Mouse (Mus musculus) heart, embryonic 11.5 days (tissue): Measurements from ENCODE around the gene Ifit1. TPM values are rescaled to one million over a fixed set of nuclear protein-coding genes. Genes with fewer than 3 reads are reported as not detected.

ENCODE experiments used
- ATAC-seq: fragments of 200-750 bp; cut with Nextera tagmentation; replicated peaks from 2 replicates; pipeline ENCODE4 v1.8.0; 2017; ENCODE audit warnings: moderate library complexity; ENCODE audit not compliant: insufficient number of reproducible peaks, low FRiP score, low TSS enrichment
- H3K27ac ChIP-seq: fragments of 300-500 bp; sonication (generic); 2 replicates; pipeline ENCODE4 v1.5.1; 2014; ENCODE audit warnings: mild to moderate bottlenecking, low read depth, low read length
- H3K27me3 ChIP-seq: fragments of 300-500 bp; sonication (generic); 2 replicates; pipeline ENCODE4 v1.6.1; 2014; ENCODE audit warnings: mild to moderate bottlenecking, low read length, mixed read lengths; ENCODE audit not compliant: control insufficient read depth, insufficient read depth
- H3K36me3 ChIP-seq: fragments of 300-500 bp; sonication (generic); 2 replicates; pipeline ENCODE4 v1.6.1; 2014; ENCODE audit warnings: mild to moderate bottlenecking, low read length, moderate library complexity, mixed read lengths; ENCODE audit not compliant: control insufficient read depth, insufficient read depth
- H3K4me1 ChIP-seq: fragments of 300-500 bp; sonication (generic); 2 replicates; pipeline ENCODE4 v1.6.1; 2014; ENCODE audit warnings: low read length; ENCODE audit not compliant: control insufficient read depth, insufficient read depth
- H3K4me2 ChIP-seq: fragments of 300-500 bp; sonication (generic); 2 replicates; pipeline ENCODE4 v1.6.1; 2014; ENCODE audit warnings: mild to moderate bottlenecking, moderate library complexity
- H3K4me3 ChIP-seq: fragments of 300-500 bp; sonication (generic); 2 replicates; pipeline ENCODE4 v1.5.1; 2014; ENCODE audit warnings: low read depth, low read length
- H3K9ac ChIP-seq: fragments of 300-500 bp; sonication (generic); 2 replicates; pipeline ENCODE4 v1.6.1; 2014; ENCODE audit warnings: mild to moderate bottlenecking, low read depth, low read length, moderate library complexity
- H3K9me3 ChIP-seq: fragments of 300-500 bp; sonication (generic); replicated peaks from 2 replicates; pipeline ENCODE4 v1.6.1; 2016; ENCODE audit warnings: low read length; ENCODE audit not compliant: control insufficient read depth
- WGBS: fragments of 180-500 bp; shearing (Covaris S2); extraction: QIAGEN DNeasy Blood & Tissue Kit; methylation state at CpG from one replicate; pipeline ENCODE4 v1.1.7; 2014; ENCODE audit not compliant: insufficient replicate concordance; 5-methylcytosine and 5-hydroxymethylcytosine counted together
- polyA plus RNA-seq: library from polyadenylated mRNA; unstranded; fragments of >200 nt; fragmentation: Nextera tagmentation; extraction: Ambion mirVana; gene quantifications from 2 replicates; pipeline ENCODE4 v1.2.1, GENCODE M21; 2014

The Ifit1 gene
- polyA plus RNA-seq, 1 experiment from 2014 or later, result 0.44 TPM

DNA sequence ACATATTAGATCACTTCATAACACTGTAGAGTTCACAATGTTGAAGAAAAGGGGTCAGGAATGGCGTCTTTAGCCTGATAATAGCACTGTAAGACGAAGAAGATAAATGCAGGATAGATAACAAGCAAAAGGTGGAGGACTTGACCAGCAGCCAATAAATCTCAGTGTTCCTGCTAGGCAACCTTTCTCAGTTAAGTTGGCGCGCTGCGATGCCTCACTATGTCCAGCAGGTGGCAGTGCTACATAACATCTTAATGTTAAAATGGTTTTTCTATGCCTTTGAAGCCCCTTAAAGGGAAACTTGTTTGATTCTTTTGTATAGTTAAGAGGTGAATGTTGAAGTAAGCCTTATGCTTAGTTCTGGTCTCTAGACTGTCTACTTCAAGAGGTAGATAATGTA is 25.5 kb downstream of the Ifit1 start:
- H3K36me3 ChIP-seq, result no peaks in the 10 kb centered on the region
- ATAC-seq, result no peak
- H3K27me3 ChIP-seq, result no peaks in the 10 kb centered on the region
- H3K4me2 ChIP-seq, result no peak overlapping the region
- WGBS, result 1% methylated on average over 5 of the region's 5 CpGs
- H3K4me1 ChIP-seq, result 0 out of 2 replicates have a peak, but pooled peaks cover 5% of the 10 kb centered on the region
- H3K4me3 ChIP-seq, result no peak overlapping the region
- no peak overlapping the region for H3K9ac ChIP-seq
- H3K9me3 ChIP-seq, result no peaks in the 10 kb centered on the region
- H3K27ac ChIP-seq, result no peak overlapping the region

DNA sequence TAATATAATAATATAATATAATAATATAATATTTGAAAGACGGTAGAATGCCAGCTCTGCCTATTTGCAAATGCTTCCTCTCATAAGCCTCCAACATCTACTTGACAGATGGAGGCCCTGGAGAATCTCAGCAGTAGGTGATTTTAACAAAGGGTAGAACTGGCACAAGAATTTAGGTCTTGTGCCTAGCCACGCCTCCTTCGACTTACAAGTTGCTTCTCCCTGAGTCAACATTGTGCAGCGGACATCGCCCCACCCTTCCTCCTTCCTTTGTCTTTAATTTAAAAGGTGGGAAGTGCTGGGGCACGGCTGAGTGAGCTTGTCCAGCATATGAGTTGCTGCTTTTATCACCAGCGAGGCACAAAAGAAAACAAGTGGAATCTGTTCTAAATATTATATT is 32.8 kb downstream of the Ifit1 start:
- WGBS, result 70% methylated on average over 7 of the region's 7 CpGs
- Histone ChIP-seq H3K9ac (no peak overlapping the region), H3K36me3 (no peaks in the 10 kb centered on the region), H3K9me3 (no peaks in the 10 kb centered on the region), H3K27ac (no peak overlapping the region), H3K27me3 (no peaks in the 10 kb centered on the region), H3K4me2 (no peak overlapping the region), H3K4me3 (no peak overlapping the region), H3K4me1 (no peaks in the 10 kb centered on the region)
- ATAC-seq, result no peak

DNA sequence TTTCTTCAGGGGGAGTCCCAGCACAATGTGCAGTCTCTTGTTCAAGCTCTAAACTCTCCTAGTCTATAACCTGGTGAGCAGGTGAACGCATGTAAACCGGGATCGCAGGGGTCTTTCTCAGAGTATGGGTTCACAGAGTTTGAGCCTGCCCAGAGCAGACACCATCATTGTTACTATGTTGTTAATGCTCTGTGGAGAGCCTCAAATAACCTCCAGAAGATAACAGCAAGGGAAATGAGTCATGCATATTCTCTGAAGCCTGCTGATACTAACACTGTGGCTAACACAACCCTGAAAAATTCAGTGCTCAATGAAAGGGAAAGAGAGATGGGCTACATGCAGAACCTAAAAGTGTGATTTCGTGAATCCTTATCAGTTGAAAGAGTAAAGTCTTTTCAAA is 37.8 kb downstream of the Ifit1 start:
- H3K4me3 ChIP-seq, result no peak overlapping the region
- 59% methylated on average over 4 of the region's 4 CpGs for WGBS
- H3K9me3 ChIP-seq, result no peaks in the 10 kb centered on the region
- no peak overlapping the region for H3K4me2 ChIP-seq
- H3K4me1 ChIP-seq, result no peaks in the 10 kb centered on the region
- no peak overlapping the region for H3K27ac ChIP-seq
- no peaks in the 10 kb centered on the region for H3K27me3 ChIP-seq
- H3K9ac ChIP-seq, result no peak overlapping the region
- H3K36me3 ChIP-seq, result no peaks in the 10 kb centered on the region
- ATAC-seq, result peak; percentile 55

DNA sequence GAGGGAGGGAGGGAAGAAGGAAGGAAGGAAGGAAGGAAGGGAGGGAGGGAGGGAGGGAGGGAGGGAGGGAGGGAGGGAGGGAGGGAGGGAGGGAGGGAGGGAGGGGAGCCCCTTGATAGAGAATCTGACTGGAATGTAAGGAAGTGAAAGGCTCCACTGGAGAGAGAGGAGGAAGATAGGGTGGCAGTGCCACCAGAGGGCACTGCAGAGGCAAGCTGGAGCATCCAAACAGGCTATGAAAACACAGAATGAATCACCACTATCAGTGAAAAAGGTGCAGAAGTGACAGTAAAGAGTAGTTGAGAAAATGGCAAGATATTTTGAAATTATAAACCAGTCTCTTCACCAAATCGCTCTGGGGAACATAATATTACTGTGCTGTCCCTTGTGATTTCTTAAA is 44.2 kb downstream of the Ifit1 start:
- WGBS, result 43% methylated on average over 1 of the region's 1 CpGs
- H3K4me3 ChIP-seq, result no peak overlapping the region
- no peak overlapping the region for H3K27ac ChIP-seq
- H3K27me3 ChIP-seq, result no peaks in the 10 kb centered on the region
- no peak overlapping the region for H3K9ac ChIP-seq
- H3K4me1 ChIP-seq, result no peaks in the 10 kb centered on the region
- H3K4me2 ChIP-seq, result no peak overlapping the region
- no peak for ATAC-seq
- H3K9me3 ChIP-seq, result no peaks in the 10 kb centered on the region
- H3K36me3 ChIP-seq, result no peaks in the 10 kb centered on the region

DNA sequence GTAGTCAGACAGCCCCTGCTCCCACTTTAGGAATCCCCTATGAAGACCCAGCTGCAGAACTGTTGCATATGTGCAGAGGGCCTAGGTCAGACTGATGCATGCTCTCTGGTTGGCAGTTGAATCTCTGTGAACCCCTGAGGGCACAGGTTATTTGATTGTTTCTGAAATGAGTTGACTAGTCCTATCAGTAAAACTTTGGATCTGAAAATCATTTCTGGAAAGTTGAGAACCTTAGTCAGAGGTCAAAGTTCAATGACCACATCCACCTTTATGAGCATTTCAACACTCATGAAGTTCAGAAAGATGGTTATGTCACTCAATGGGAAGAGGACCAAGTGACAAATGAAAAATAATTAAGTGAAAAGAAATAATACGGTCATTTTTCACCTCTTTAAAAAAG is 44.9 kb downstream of the Ifit1 start:
- Histone ChIP-seq H3K4me3 (no peak overlapping the region), H3K4me2 (no peak overlapping the region), H3K4me1 (no peaks in the 10 kb centered on the region), H3K27me3 (no peaks in the 10 kb centered on the region), H3K36me3 (no peaks in the 10 kb centered on the region), H3K9me3 (no peaks in the 10 kb centered on the region), H3K9ac (no peak overlapping the region), H3K27ac (no peak overlapping the region)
- WGBS, result 93% methylated on average over 1 of the region's 1 CpGs
- no peak for ATAC-seq

DNA sequence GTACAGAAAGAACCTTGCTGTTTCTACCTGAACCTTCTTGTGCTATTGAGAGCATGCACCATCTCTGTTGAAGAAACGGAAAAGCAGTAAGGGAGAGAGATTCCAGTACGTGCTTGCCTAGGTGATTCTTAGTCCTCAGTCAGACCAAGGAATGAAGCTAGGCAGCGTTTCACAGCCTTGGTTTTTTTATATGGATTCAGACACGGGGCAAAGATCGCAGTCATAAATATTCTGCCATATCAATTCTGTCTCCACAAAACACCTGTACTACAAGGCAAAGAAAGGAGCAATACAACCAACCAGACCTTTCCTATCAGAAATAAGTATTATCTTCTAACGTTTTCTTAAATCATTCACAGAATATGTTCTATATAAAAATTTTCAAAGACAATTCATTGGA is 50.7 kb downstream of the Ifit1 start:
- Histone ChIP-seq H3K9me3 (no peaks in the 10 kb centered on the region), H3K36me3 (no peaks in the 10 kb centered on the region), H3K27me3 (no peaks in the 10 kb centered on the region), H3K4me2 (no peak overlapping the region), H3K27ac (no peak overlapping the region), H3K4me1 (no peaks in the 10 kb centered on the region), H3K4me3 (no peak overlapping the region), H3K9ac (no peak overlapping the region)
- 82% methylated on average over 6 of the region's 6 CpGs for WGBS
- no peak for ATAC-seq

DNA sequence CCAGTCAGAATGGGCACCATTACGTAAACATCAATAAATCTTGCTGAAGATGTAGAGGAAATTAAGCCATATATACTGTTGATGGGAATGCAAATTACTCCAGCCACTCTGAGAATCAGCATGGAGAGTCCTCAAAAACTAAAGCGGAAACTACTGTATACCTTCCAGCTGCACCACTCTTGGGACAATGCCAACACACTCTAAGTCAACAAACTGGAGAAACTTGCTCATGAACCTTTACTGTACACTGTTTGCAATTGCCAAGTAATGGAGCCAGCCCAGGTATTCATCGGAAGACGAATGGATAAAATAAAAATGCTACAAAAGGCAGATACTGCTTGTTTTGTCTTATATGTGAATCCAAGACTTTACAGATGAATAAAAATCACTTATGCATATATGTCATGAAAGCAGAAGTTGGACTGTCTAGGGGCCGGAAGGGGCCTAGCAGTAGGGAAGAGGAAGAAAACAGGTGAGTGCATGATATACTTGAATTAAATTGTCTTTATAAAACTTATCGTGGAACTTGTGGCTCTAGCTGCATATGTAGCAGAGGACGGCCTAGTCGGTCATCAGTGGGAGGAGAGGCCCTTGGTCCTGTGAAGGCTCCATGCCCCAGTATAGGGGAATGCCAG is 55.8 kb downstream of the Ifit1 start:
- 88% methylated on average over 8 of the region's 8 CpGs for WGBS
- H3K9ac ChIP-seq, result no peak overlapping the region
- no peaks in the 10 kb centered on the region for H3K9me3 ChIP-seq
- H3K27ac ChIP-seq, result no peak overlapping the region
- no peak for ATAC-seq
- H3K4me2 ChIP-seq, result no peak overlapping the region
- H3K4me1 ChIP-seq, result no peaks in the 10 kb centered on the region; the same call in 1 of the 2 replicates
- no peaks in the 10 kb centered on the region for H3K27me3 ChIP-seq
- no peak overlapping the region for H3K4me3 ChIP-seq
- no peaks in the 10 kb centered on the region for H3K36me3 ChIP-seq

DNA sequence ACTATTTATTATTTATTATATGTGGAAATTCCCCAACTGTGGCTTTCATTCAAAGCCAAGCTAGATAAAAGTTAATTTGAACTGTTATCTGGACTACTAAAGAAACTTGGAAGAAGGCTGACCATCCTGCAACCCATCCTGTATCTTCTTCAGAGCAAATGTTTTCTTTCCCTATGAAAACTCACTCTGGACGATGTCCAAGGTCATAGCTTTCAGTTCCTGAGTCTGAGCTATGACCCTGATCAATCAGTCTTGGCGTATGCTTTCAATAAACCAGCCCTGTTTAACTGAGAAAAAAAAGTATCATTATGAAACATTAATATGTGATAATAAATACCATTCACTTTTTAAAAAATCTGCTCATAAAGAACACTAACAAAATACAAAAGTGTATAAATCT is 56.8 kb downstream of the Ifit1 start:
- no peak for ATAC-seq
- Histone ChIP-seq H3K36me3 (no peaks in the 10 kb centered on the region), H3K4me3 (no peak overlapping the region), H3K9me3 (no peaks in the 10 kb centered on the region), H3K9ac (no peak overlapping the region), H3K4me1 (no peaks in the 10 kb centered on the region; the same call in 1 of the 2 replicates), H3K27me3 (no peaks in the 10 kb centered on the region), H3K27ac (no peak overlapping the region), H3K4me2 (no peak overlapping the region)
- WGBS, result 80% methylated on average over 2 of the region's 2 CpGs

DNA sequence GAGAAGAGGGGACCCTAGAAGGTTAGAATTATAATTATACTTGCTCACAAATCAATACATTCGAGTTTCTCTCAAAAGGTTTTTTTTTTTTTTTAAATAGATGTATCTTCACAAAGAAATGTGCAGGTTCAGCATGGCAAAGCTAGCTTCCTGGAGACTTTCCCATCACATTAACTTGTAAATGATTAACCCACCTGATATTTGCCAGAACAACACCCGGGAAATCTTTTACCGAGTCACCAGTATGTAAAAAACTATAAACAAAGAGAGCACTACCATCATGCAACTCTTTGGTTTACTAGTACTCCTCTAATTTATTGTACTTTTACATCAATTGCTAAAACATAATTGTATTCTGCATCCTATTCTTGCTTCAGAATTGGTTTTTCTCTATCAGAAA is 57.8 kb downstream of the Ifit1 start:
- Histone ChIP-seq H3K27me3 (no peaks in the 10 kb centered on the region), H3K4me2 (no peak overlapping the region), H3K4me1 (no peaks in the 10 kb centered on the region; the same call in 1 of the 2 replicates), H3K9ac (no peak overlapping the region), H3K4me3 (no peak overlapping the region), H3K27ac (no peak overlapping the region), H3K9me3 (no peaks in the 10 kb centered on the region), H3K36me3 (no peaks in the 10 kb centered on the region)
- ATAC-seq, result no peak
- WGBS, result 76% methylated on average over 3 of the region's 3 CpGs
